Mouse (Mus musculus): ENCODE results near the gene Gm17657. TPM values are rescaled to one million over a fixed set of nuclear protein-coding genes. Genes with fewer than 3 reads are reported as not detected.

Gm17657 gene
- total and polyA plus RNA-seq, 2 experiments from 2014 or later, result not detected

DNA sequence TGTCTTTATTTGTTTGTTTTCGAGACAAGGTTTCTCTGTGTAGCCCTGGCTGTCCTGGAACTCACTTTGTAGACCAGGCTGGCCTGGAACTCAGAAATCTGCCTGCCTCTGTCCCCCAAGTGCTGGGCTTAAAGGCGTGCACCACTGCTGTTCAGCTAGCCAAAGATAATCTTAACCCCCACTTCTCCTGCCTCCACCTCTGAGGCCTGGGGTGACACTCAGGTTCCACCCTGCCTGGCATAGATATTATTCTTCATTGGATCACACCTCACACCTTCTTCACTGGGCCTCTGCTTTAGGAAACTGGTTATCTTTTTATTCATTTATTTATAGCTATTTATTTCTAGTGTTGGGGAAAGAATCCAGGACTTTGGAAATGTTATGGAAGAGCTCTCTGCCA lies 69.2 kb downstream of the Gm17657 start:
- no peak overlapping the region for H3K4me3 ChIP-seq (ENCODE audit: low read depth, low read length)
- WGBS, result 86% methylated on average over 2 of the region's 2 CpGs
- no peaks in the 10 kb centered on the region for H3K36me3 ChIP-seq (replicated peaks; ENCODE audit: control insufficient read depth, insufficient read depth, low read length)
- H3K4me2 ChIP-seq (ENCODE audit: low read depth, low read length), result no peak overlapping the region
- no peak overlapping the region for H3K27ac ChIP-seq (ENCODE audit: low read depth)
- H3K9me3 ChIP-seq (replicated peaks; ENCODE audit: control insufficient read depth, low read length), result 0 out of 2 replicates have a peak, but pooled peaks cover 5% of the 10 kb centered on the region
- H3K27me3 ChIP-seq (ENCODE audit: control insufficient read depth, insufficient read depth, low read length), result no peaks in the 10 kb centered on the region
- no peak overlapping the region for H3K9ac ChIP-seq (replicated peaks; ENCODE audit: low read depth, low read length)
- ATAC-seq (ENCODE audit: insufficient read depth, low read depth), result no peak
- no peak for DNase-seq (ENCODE audit: low spot score)
- TF ChIP-seq EP300 (IDR thresholded peaks at IDR 0.05; ENCODE audit: low read depth) (no peak), CTCF (IDR thresholded peaks at IDR 0.05; ENCODE audit: low read depth) (no peak)
- H3K4me1 ChIP-seq (ENCODE audit: control insufficient read depth, insufficient read depth), result peaks cover 12% of the 10 kb centered on the region

DNA sequence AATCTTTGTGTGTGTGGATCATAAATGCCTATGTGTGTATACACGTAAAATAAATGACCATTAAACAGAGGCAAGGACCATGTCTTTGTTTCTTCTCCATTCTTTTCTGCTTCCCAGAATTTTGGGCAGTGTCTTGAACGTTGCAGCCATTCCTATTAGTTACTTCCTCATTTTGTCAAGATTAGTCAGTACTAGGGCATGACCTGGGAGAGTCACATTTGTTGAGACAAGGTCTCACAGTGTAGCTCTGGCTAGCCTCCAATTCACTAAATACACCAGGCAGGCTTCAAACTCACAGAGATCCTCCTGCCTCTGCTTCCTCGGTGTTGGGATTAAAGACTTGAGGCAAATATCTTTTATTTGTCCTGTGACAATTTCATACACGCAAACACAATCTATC lies 71.2 kb downstream of the Gm17657 start:
- ATAC-seq (ENCODE audit: insufficient read depth, low read depth), result no peak
- TF ChIP-seq CTCF (IDR thresholded peaks at IDR 0.05; ENCODE audit: low read depth), result no peak
- no peak for TF ChIP-seq EP300 (IDR thresholded peaks at IDR 0.05; ENCODE audit: low read depth)
- 80% methylated on average over 4 of the region's 4 CpGs for WGBS
- no peaks in the 10 kb centered on the region for H3K27me3 ChIP-seq (ENCODE audit: control insufficient read depth, insufficient read depth, low read length)
- 0 out of 2 replicates have a peak, but pooled peaks cover 5% of the 10 kb centered on the region for H3K9me3 ChIP-seq (replicated peaks; ENCODE audit: control insufficient read depth, low read length)
- no peak overlapping the region for H3K9ac ChIP-seq (replicated peaks; ENCODE audit: low read depth, low read length)
- DNase-seq (ENCODE audit: low spot score), result no peak
- H3K4me2 ChIP-seq (ENCODE audit: low read depth, low read length), result no peak overlapping the region
- H3K4me3 ChIP-seq (ENCODE audit: low read depth, low read length), result no peak overlapping the region
- H3K36me3 ChIP-seq (replicated peaks; ENCODE audit: control insufficient read depth, insufficient read depth, low read length), result no peaks in the 10 kb centered on the region
- peaks cover 12% of the 10 kb centered on the region for H3K4me1 ChIP-seq (ENCODE audit: control insufficient read depth, insufficient read depth)
- H3K27ac ChIP-seq (ENCODE audit: low read depth), result no peak overlapping the region

DNA sequence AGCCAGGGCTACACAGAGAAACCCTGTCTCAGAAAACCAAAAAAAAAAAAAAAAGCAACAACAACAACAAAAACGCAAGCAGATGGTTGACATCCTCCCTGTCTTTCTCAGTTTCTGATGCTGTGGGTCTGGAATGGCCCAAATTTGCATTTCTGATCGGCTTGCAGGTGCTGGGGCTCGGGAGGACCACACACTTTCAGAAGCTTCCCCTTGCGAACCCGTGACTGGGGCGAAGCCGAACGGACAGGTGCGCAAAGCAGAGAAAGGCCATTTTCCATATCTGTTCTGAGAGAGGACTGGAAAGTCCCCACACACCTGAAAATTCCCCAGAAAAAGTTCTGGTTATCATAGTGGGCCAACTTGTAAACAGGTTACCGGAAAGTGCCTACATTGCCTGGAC lies 72.1 kb downstream of the Gm17657 start:
- Histone ChIP-seq H3K36me3 (replicated peaks; ENCODE audit: control insufficient read depth, insufficient read depth, low read length) (no peaks in the 10 kb centered on the region), H3K9me3 (replicated peaks; ENCODE audit: control insufficient read depth, low read length) (0 out of 2 replicates have a peak, but pooled peaks cover under 1% of the 10 kb centered on the region), H3K9ac (replicated peaks; ENCODE audit: low read depth, low read length) (no peak overlapping the region), H3K27me3 (ENCODE audit: control insufficient read depth, insufficient read depth, low read length) (no peaks in the 10 kb centered on the region), H3K27ac (ENCODE audit: low read depth) (no peak overlapping the region), H3K4me2 (ENCODE audit: low read depth, low read length) (no peak overlapping the region), H3K4me3 (ENCODE audit: low read depth, low read length) (no peak overlapping the region), H3K4me1 (ENCODE audit: control insufficient read depth, insufficient read depth) (peaks cover 12% of the 10 kb centered on the region)
- WGBS, result 93% methylated on average over 10 of the region's 10 CpGs
- TF ChIP-seq CTCF (IDR thresholded peaks at IDR 0.05; ENCODE audit: low read depth), result no peak
- TF ChIP-seq EP300 (IDR thresholded peaks at IDR 0.05; ENCODE audit: low read depth), result no peak
- no peak for DNase-seq (ENCODE audit: low spot score)
- ATAC-seq (ENCODE audit: insufficient read depth, low read depth), result no peak

DNA sequence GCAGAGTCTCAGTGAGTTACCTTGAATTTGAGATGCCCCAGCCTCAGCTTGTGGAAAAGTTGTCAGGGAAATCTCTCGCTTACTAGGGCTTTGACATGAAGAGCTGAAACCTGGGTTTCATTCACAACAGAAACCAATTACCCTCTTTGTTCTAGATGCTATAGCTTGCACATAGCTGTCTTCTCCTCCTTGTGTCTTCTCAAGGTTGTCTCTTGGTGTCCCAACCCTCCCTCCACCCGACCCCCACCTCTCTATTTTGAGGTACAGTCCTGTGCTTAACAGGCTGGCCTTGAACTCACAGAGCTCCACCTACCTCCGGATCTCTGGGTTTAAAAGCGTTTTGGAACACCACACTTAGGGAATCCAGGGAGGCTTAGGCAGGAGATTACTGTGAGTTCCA lies 73.0 kb downstream of the Gm17657 start:
- H3K27me3 ChIP-seq (ENCODE audit: control insufficient read depth, insufficient read depth, low read length), result no peaks in the 10 kb centered on the region
- no peak for ATAC-seq (ENCODE audit: insufficient read depth, low read depth)
- no peak for DNase-seq (ENCODE audit: low spot score)
- H3K4me3 ChIP-seq (ENCODE audit: low read depth, low read length), result no peak overlapping the region
- no peaks in the 10 kb centered on the region for H3K36me3 ChIP-seq (replicated peaks; ENCODE audit: control insufficient read depth, insufficient read depth, low read length)
- H3K9me3 ChIP-seq (replicated peaks; ENCODE audit: control insufficient read depth, low read length), result no peaks in the 10 kb centered on the region
- H3K27ac ChIP-seq (ENCODE audit: low read depth), result no peak overlapping the region
- no peak overlapping the region for H3K4me2 ChIP-seq (ENCODE audit: low read depth, low read length)
- H3K4me1 ChIP-seq (ENCODE audit: control insufficient read depth, insufficient read depth), result peaks cover 12% of the 10 kb centered on the region
- no peak overlapping the region for H3K9ac ChIP-seq (replicated peaks; ENCODE audit: low read depth, low read length)
- 71% methylated on average over 4 of the region's 4 CpGs for WGBS
- no peak for TF ChIP-seq CTCF (IDR thresholded peaks at IDR 0.05; ENCODE audit: low read depth)
- TF ChIP-seq EP300 (IDR thresholded peaks at IDR 0.05; ENCODE audit: low read depth), result no peak

DNA sequence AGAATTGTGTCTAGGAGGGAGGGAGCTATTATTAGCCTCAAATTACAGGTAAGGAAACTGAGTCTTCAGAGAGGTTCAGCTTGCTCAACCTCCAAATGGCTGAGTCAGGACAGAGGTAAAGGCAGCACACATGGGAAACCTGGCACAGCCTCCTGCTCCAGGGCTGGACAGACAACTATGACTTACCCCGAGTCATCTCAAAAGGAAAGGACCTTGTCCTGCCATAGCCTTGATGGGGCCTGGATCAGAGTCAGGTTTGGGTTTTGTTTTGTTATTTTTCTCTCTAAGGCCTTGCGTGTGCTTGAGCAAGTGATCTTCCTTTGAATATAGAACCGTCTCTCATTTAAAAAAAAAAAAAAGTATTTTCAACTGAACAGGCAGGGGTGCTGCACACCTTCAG lies 74.3 kb downstream of the Gm17657 start:
- no peak for DNase-seq (ENCODE audit: low spot score)
- H3K4me1 ChIP-seq (ENCODE audit: control insufficient read depth, insufficient read depth), result no peaks in the 10 kb centered on the region
- H3K27me3 ChIP-seq (ENCODE audit: control insufficient read depth, insufficient read depth, low read length), result no peaks in the 10 kb centered on the region
- TF ChIP-seq CTCF (IDR thresholded peaks at IDR 0.05; ENCODE audit: low read depth) (no peak), EP300 (IDR thresholded peaks at IDR 0.05; ENCODE audit: low read depth) (no peak)
- 87% methylated on average over 3 of the region's 3 CpGs for WGBS
- no peak overlapping the region for H3K4me3 ChIP-seq (ENCODE audit: low read depth, low read length)
- no peaks in the 10 kb centered on the region for H3K36me3 ChIP-seq (replicated peaks; ENCODE audit: control insufficient read depth, insufficient read depth, low read length)
- no peak overlapping the region for H3K9ac ChIP-seq (replicated peaks; ENCODE audit: low read depth, low read length)
- no peak overlapping the region for H3K4me2 ChIP-seq (ENCODE audit: low read depth, low read length)
- ATAC-seq (ENCODE audit: insufficient read depth, low read depth), result no peak
- H3K27ac ChIP-seq (ENCODE audit: low read depth), result no peak overlapping the region
- H3K9me3 ChIP-seq (replicated peaks; ENCODE audit: control insufficient read depth, low read length), result no peaks in the 10 kb centered on the region

DNA sequence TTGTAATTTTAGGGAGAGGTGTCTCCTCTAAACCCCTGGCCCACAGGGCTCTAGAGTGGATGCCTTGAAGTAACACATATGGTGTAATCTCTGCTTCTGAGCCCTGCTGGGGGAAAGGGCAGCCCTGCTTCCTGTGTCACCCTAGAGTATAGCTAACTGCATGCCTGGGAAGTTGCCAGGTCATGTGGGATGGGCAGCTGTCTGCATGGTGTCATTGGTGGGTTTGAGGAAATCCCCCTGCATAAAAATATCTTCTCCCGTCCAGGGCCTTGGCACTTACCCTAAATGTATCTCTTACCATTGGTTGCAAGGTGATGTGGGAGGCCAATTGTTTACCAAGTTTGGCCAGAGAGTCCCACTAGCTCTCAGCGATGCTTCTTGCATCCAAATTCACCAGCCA lies 75.4 kb downstream of the Gm17657 start:
- WGBS, result 60% methylated on average over 2 of the region's 2 CpGs
- no peak for ATAC-seq (ENCODE audit: insufficient read depth, low read depth)
- no peak overlapping the region for H3K27ac ChIP-seq (ENCODE audit: low read depth)
- H3K36me3 ChIP-seq (replicated peaks; ENCODE audit: control insufficient read depth, insufficient read depth, low read length), result no peaks in the 10 kb centered on the region
- no peaks in the 10 kb centered on the region for H3K9me3 ChIP-seq (replicated peaks; ENCODE audit: control insufficient read depth, low read length)
- no peaks in the 10 kb centered on the region for H3K4me1 ChIP-seq (ENCODE audit: control insufficient read depth, insufficient read depth)
- no peak for TF ChIP-seq CTCF (IDR thresholded peaks at IDR 0.05; ENCODE audit: low read depth)
- no peak for TF ChIP-seq EP300 (IDR thresholded peaks at IDR 0.05; ENCODE audit: low read depth)
- no peaks in the 10 kb centered on the region for H3K27me3 ChIP-seq (ENCODE audit: control insufficient read depth, insufficient read depth, low read length)
- H3K4me2 ChIP-seq (ENCODE audit: low read depth, low read length), result no peak overlapping the region
- no peak for DNase-seq (ENCODE audit: low spot score)
- H3K4me3 ChIP-seq (ENCODE audit: low read depth, low read length), result no peak overlapping the region
- no peak overlapping the region for H3K9ac ChIP-seq (replicated peaks; ENCODE audit: low read depth, low read length)
